Mouse (Mus musculus) megakaryocyte progenitor cell, adult 5-6 weeks (primary cell): ENCODE results near the gene Dnase1l3. TPM values are rescaled to one million over a fixed set of nuclear protein-coding genes. Genes with fewer than 3 reads are reported as not detected.

Source experiments
- ATAC-seq: replicated peaks from 2 replicates; pipeline ENCODE4 v1.8.0; 2016; ENCODE audit warnings: mild to moderate bottlenecking, moderate TSS enrichment, inconsistent platforms; ENCODE audit not compliant: poor library complexity
- total RNA-seq, 2 experiments: library from RNA; stranded (forward) in 1 of 2; stranded (reverse) in 1 of 2; fragments of 157-497, 149-512 nt in 1 of 2; fragments of 200-1000 nt in 1 of 2; gene quantifications; 2 replicates each; pipeline versions ENCODE4 v1.2.3 to v1.2.4; 2015 to 2017

Gene Dnase1l3
- total RNA-seq, 2 experiments from 2014 or later = 0.12 TPM; not detected in 1

DNA sequence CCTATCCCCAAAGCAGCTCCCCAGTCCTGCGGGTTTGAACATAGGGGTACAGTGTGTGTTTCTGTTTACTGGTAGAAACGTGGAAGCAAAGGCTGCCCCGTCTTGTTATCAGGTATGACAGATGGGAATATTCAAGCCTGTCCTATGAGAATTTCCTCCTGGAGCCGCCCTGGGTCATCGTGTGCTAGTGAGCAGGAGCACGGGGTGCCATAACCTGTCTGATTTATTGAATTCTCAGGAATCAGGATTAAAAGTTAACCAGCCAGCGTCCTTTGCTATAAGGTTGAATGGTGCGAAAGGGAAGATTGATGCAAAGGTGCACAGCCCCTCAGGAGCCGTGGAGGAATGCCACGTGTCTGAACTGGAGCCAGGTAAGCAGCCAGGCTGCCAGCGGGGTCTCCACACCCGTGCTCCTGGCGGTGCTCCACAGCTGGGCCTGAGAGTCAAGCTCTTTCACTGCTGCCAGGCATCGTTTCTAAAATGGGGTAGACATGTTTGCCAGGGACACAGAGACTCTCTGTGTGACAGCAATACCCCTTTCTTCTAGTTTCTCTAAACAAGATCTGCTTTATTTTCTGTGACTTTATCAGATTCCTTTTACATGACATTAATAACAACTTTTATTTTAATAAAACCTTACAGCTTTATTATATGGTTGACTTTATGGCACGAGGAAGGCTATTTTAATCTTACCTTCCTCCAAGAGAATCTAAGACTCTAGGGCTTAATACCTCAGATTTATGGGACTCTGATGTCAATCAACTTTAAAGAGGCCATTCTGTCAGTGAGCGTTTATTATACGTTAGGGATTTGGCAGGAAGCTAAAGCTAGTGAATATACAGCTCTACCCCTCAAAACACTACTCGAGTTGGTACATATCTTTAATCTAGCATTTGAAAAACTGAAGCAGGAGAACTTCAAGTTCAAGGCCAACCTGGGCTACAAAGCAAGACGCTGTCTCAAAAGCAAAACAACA lies 55.3 kb downstream of the Dnase1l3 start:
- no peak for ATAC-seq

GRCm38 (mm10) chr14:7937052-7937630 lies 57.2 kb downstream of the Dnase1l3 start:
- ATAC-seq = peak; percentile 75

GRCm38 (mm10) chr14:7934166-7934565 lies 60.2 kb downstream of the Dnase1l3 start:
- peak; percentile 47 for ATAC-seq

GRCm38 (mm10) chr14:7932151-7932550 lies 62.2 kb downstream of the Dnase1l3 start:
- ATAC-seq = no peak

DNA sequence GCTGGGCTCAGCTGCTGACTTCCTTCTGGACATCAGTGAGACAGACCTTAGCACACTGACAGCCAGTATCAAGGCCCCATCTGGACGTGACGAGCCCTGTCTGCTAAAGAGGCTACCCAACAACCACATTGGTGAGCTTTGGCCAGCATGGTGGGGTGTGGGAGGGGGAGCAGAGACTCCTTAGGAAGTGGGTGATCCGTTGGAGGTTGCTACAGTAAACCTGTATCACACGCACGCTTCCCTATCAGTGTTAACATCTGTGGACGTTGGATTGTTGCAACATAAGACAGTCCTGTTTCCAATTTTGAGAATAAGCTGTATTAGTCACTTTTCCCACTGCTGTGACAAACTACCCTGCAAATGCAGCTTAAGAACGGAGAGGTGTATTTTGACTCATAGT lies 65.3 kb downstream of the Dnase1l3 start:
- ATAC-seq = peak; percentile 93

- no peak for ATAC-seq
Observed at GRCm38 (mm10) chr14:7928362-7928761, 66.0 kb downstream of the Dnase1l3 start.

GRCm38 (mm10) chr14:7923635-7924034 lies 70.7 kb downstream of the Dnase1l3 start:
- peak; percentile 59 for ATAC-seq

DNA sequence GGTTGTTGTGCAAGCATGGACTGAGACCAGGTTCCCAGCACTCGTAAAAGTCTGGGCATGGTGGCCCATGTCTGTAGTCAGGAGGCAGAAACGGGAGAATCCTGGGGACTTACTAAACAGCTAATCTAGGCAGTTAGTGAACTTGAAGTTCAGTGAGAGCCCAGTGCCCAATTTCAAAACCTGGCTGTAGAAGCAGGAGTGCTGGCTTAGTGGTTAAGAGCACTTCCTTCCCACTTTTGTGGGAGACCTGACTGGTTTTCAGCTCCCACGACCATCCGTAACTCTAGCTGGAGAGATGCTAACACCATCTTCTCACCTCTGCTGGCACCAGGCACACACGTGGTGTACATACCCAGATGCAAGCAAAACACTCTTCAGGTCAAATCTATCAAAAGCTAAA lies 72.9 kb downstream of the Dnase1l3 start:
- peak; percentile 42 for ATAC-seq

- no peak for ATAC-seq
Observed at GRCm38 (mm10) chr14:7919921-7920320, 74.5 kb downstream of the Dnase1l3 start.

DNA sequence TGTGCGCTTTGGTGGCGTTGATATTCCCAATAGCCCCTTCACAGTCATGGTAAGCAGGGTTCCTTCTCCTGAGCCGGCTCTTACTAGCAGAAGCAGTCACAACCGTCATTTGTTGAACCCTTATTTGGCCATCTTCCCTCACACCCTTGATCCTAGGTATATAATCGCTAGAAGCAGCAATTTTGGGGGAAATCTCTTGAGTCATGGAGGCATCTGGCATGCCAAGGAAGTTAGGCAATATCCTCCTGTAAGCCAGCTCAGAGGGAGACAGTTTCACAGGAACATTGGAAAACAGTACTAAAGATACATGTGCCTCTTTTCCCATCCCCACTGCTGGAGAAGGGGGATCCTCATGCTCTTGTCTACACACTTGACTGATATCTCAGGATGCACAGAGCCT lies 75.1 kb downstream of the Dnase1l3 start:
- peak; percentile 18 for ATAC-seq

DNA sequence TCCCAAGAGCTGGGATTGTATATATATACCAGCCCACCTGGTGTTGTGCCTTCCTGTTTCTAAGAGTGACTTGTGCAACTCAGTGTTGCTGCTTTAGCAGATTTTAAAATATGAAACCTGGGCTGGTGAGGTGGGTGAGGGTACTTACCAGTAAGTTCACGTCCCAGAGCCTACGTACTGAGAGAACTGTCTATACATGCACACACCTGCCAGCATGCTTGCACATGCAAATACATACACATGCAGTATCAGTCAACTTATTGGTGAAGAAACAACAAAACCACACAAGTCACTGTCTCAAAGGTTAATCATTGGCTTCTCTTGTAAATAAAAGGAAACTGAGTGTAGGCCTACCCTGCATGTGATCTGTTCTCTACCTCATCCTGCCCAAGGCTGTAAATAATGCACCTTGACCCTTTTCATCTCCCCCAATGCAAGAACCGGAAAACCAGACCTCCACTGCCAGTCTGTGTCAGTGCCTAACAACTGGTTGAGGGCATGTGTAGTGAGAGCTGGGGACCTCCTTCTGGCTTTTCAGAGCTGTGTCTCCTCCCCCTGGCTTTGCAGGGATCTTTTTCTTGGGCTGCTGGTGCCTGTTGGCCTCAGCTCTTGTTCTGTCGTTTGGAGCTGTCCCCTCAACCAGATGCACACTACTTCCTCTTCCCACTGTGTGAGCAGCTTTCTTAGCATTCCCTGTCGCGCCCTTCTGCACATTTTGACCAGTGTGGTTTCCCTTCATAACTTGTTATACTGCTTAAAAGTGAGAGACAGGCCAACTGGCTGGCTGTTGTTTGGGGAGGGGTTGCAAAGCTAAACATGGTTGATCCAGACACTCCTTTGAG lies 76.0 kb downstream of the Dnase1l3 start:
- peak; percentile 33 for ATAC-seq

Other genes with a start within 250 kb of the Dnase1l3 start
- gene Gm26661, start 203.0 kb downstream of the Dnase1l3 start, total RNA-seq (2015) = not detected in 2 replicates
- gene Gm26661, start 203.0 kb downstream of the Dnase1l3 start, total RNA-seq (2017) = not detected in 2 replicates
- 16.1 and 16.9 TPM in 2 replicates for gene Flnb, start 176.6 kb downstream of the Dnase1l3 start, total RNA-seq (2015)
- gene Flnb, start 176.6 kb downstream of the Dnase1l3 start, total RNA-seq (2017) = 16.7 and 17.1 TPM in 2 replicates
- not detected in 2 replicates for gene Gm45521, start 37.3 kb downstream of the Dnase1l3 start, total RNA-seq (2015)
- gene Gm45521, start 37.3 kb downstream of the Dnase1l3 start, total RNA-seq (2017) = not detected in 2 replicates
- gene Abhd6, start 8.3 kb upstream of the Dnase1l3 start, total RNA-seq (2015) = 0.47 and 0.56 TPM in 2 replicates
- gene Abhd6, start 8.3 kb upstream of the Dnase1l3 start, total RNA-seq (2017) = 0.54 TPM in 2 replicates
- 49.6 and 57.2 TPM in 2 replicates for gene Rpp14, start 85.8 kb upstream of the Dnase1l3 start, total RNA-seq (2015)
- 67.5 and 78.5 TPM in 2 replicates for gene Rpp14, start 85.8 kb upstream of the Dnase1l3 start, total RNA-seq (2017)
- gene Pxk, start 103.6 kb upstream of the Dnase1l3 start, total RNA-seq (2015) = 34.7 and 47.1 TPM in 2 replicates
- gene Pxk, start 103.6 kb upstream of the Dnase1l3 start, total RNA-seq (2017) = 27.2 and 28.7 TPM in 2 replicates
- 84.6 and 98.4 TPM in 2 replicates for gene Pdhb, start 178.5 kb upstream of the Dnase1l3 start, total RNA-seq (2015)
- gene Pdhb, start 178.5 kb upstream of the Dnase1l3 start, total RNA-seq (2017) = 144 and 170 TPM in 2 replicates
- gene Kctd6, start 219.6 kb upstream of the Dnase1l3 start, total RNA-seq (2015) = 4.2 and 4.7 TPM in 2 replicates
- gene Kctd6, start 219.6 kb upstream of the Dnase1l3 start, total RNA-seq (2017) = 3.9 and 5.2 TPM in 2 replicates